Mouse (Mus musculus) liver, postnatal 0 days (tissue): ENCODE measurements around the gene Slc22a2.

Experiments used
- CTCF ChIP-seq: sonication (generic); IDR thresholded peaks from 2 replicates; pipeline ENCODE4 v1.5.1; 2016; ENCODE audit warnings: antibody characterized with exemption, low read depth
- EP300 ChIP-seq: IDR thresholded peaks from 2 replicates; pipeline ENCODE4 v1.6.1; 2016; ENCODE audit warnings: antibody characterized with exemption, low read depth, mild to moderate bottlenecking

DNA sequence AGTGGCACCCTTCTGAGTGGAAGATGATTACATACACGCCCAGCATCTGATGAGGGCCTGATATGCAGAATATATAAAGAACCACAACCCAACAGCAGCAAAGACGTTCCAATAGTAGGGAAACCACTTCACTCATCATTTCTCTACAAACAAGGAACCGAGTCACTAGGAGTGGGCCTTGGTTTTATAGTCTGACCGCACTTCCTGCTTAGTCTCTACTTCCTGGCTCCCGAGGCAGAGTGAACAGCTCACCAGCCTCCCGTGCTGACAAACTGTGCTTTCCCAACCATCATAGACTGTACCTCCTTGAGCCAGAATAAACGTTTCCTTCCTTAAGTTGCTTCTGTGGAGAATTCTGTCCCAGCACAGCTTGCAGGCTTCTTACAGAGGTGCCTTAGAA, 71.9 kb downstream of the Slc22a2 start:
- TF ChIP-seq CTCF (no peak), EP300 (no peak)
